Mouse (Mus musculus) kidney, postnatal 0 days (tissue): ENCODE measurements around the gene AI413582. TPM values are rescaled to one million over a fixed set of nuclear protein-coding genes. Genes with fewer than 3 reads are reported as not detected.

Experiments
- ATAC-seq: fragments of 200-750 bp; cut with Nextera tagmentation; replicated peaks from 2 replicates; pipeline ENCODE4 v1.8.0; 2017; ENCODE audit warnings: low read depth, moderate number of reproducible peaks, moderate TSS enrichment, moderate library complexity; ENCODE audit not compliant: low FRiP score
- DNase-seq: peaks from one replicate; pipeline ENCODE4 v3.0.0-alpha.2; 2016; ENCODE audit warnings: low spot score
- H3K27ac ChIP-seq: fragments of 300-500 bp; sonication (generic); 2 replicates; pipeline ENCODE4 v1.5.1; 2014; ENCODE audit warnings: mild to moderate bottlenecking
- H3K27me3 ChIP-seq: fragments of 300-500 bp; sonication (generic); 2 replicates; pipeline ENCODE4 v1.6.1; 2014; ENCODE audit warnings: low read length, mixed read lengths; ENCODE audit not compliant: insufficient read depth
- H3K36me3 ChIP-seq: fragments of 300-500 bp; sonication (generic); 2 replicates; pipeline ENCODE4 v1.6.1; 2014; ENCODE audit warnings: low read length, mixed read lengths; ENCODE audit not compliant: insufficient read depth
- H3K4me1 ChIP-seq: fragments of 300-500 bp; sonication (generic); replicated peaks from 2 replicates; pipeline ENCODE4 v1.6.1; 2014; ENCODE audit warnings: antibody characterized with exemption, low read length, mixed read lengths; ENCODE audit not compliant: insufficient read depth
- H3K4me2 ChIP-seq: fragments of 300-500 bp; sonication (generic); 2 replicates; pipeline ENCODE4 v1.6.1; 2014; ENCODE audit warnings: mild to moderate bottlenecking, low read length, moderate library complexity, mixed read lengths
- H3K4me3 ChIP-seq: fragments of 300-500 bp; sonication (generic); replicated peaks from 2 replicates; pipeline ENCODE4 v1.5.1; 2014; ENCODE audit warnings: low read depth, low read length
- H3K9ac ChIP-seq: fragments of 300-500 bp; sonication (generic); 2 replicates; pipeline ENCODE4 v1.6.1; 2014; ENCODE audit warnings: low read depth, low read length
- H3K9me3 ChIP-seq: fragments of 300-500 bp; sonication (generic); replicated peaks from 2 replicates; pipeline ENCODE4 v1.6.1; 2016; ENCODE audit warnings: low read length, inconsistent platforms, mixed read lengths
- CTCF ChIP-seq: IDR thresholded peaks from 2 replicates; pipeline ENCODE4 v1.5.1; 2016; ENCODE audit warnings: antibody characterized with exemption, low read depth, mild to moderate bottlenecking, moderate library complexity
- WGBS: fragments of 180-500 bp; shearing (Covaris S2); extraction: QIAGEN DNeasy Blood & Tissue Kit; methylation state at CpG from one replicate; pipeline ENCODE4 v1.1.7; 2014; 5-methylcytosine and 5-hydroxymethylcytosine counted together
- polyA plus RNA-seq: library from polyadenylated mRNA; unstranded; fragments of >200 nt; fragmentation: Nextera tagmentation; extraction: Ambion mirVana; gene quantifications from 2 replicates; pipeline ENCODE4 v1.2.1, GENCODE M21; 2015

The AI413582 gene
- polyA plus RNA-seq, 1 experiment from 2014 or later = 34.5 TPM

DNA sequence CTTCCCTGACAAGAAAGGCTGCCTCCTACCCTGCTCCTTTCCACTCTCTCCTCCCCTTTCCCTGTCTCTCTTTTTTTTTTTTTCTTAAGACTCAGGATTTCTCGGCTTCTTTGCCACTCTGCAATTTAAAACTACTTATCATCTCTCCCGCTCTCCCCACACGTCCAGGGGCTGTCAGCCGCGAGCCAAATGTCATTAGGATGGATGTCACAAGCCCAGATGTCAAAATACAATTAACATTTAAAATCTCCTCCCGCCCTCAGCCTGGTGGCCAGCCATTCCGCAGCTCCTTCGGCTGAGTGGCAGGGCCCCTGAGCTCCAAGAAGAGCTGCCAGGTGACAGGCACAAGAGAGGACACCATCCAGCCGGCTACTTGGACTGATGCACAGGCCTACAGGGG lies 47.3 kb downstream of the AI413582 start:
- Histone ChIP-seq H3K27ac (no peak overlapping the region), H3K4me2 (no peak overlapping the region), H3K36me3 (no peaks in the 10 kb centered on the region), H3K9me3 (no peaks in the 10 kb centered on the region), H3K27me3 (peaks cover 55% of the 10 kb centered on the region), H3K9ac (no peak overlapping the region), H3K4me3 (no peak overlapping the region), H3K4me1 (no peaks in the 10 kb centered on the region; the same call in 1 of the 2 replicates)
- WGBS = 19% methylated on average over 9 of the region's 9 CpGs
- ATAC-seq = no peak
- DNase-seq = no peak
- TF ChIP-seq CTCF = no peak

DNA sequence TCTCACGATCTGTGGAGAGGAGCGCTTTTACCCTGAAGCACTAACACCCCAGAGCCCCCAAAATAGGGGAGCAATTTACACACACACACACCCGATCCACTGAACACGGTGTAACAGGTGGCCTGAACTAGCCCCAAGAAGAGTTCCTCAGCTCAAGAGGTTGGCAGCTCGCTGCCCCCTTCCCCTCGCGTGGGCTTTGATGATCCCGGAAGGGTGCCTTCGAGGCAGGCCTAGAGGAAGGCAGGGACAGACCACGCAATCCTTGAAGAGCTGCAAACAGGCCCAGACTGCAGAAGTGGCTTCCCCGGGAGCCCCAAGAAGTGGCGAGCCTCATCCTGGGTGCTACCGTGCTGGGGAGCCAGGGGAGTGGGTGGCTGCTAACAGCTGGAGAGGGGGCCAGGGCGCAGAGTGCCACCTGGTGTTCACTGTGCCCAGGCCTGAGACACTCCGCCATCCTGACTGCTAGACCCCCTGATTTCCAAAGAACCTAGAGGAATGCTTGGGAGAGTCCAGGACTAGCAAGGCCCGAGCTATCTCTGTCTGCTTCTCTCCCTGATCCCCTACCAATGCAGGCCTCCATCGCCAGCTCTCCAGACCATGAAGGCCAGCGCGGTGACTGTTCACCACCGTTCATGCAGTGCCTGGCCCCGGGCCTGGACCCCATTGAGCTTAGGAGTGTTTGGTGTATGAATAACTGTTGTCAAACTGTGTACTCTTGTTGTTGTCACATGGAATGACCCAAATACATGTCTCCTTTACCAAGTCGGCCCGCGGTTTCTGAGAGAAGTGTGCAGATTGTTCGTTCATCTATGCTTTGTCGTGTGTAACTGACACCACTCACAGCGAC lies 51.4 kb downstream of the AI413582 start:
- Histone ChIP-seq H3K27me3 (peaks cover 64% of the 10 kb centered on the region), H3K4me1 (peaks cover 10% of the 10 kb centered on the region; the same call in 1 of the 2 replicates), H3K9ac (no peak overlapping the region), H3K36me3 (no peaks in the 10 kb centered on the region), H3K9me3 (no peaks in the 10 kb centered on the region), H3K27ac (no peak overlapping the region), H3K4me3 (no peak overlapping the region), H3K4me2 (peak overlapping the region; percentile 98)
- ATAC-seq (no peak), DNase-seq (peak; percentile 41)
- WGBS = 32% methylated on average over 27 of the region's 27 CpGs
- peak; percentile 64 for TF ChIP-seq CTCF

Other genes starting within 250 kb of the AI413582 start
- gene Grm4, start 44.4 kb downstream of the AI413582 start, polyA plus RNA-seq = 1.1 and 1.3 TPM in 2 replicates
- gene Hmga1, start 9.3 kb downstream of the AI413582 start, polyA plus RNA-seq = 131 and 136 TPM in 2 replicates
- gene Nudt3, start 57.7 kb upstream of the AI413582 start, polyA plus RNA-seq = 69.5 and 70.2 TPM in 2 replicates
- not detected in 2 replicates for gene RPS10-NUDT3, start 69.5 kb upstream of the AI413582 start, polyA plus RNA-seq
- gene Rps10, start 70.9 kb upstream of the AI413582 start, polyA plus RNA-seq = 1,042 and 1,140 TPM in 2 replicates
- 1.6 and 1.7 TPM in 2 replicates for gene Pacsin1, start 89.8 kb upstream of the AI413582 start, polyA plus RNA-seq
- 0.26 and 0.30 TPM in 2 replicates for gene Spdef, start 163.2 kb upstream of the AI413582 start, polyA plus RNA-seq